Mouse (Mus musculus): ENCODE data around the gene Slc25a36.

The Slc25a36 gene

GRCm38 (mm10) chr9:97110571-97111390, at the start of gene Slc25a36:
Gene Slc25a36 (minus strand): TSS chr9:97111157.
- peak; percentile 90 for DNase-seq (ENCODE audit: extremely low read depth, insufficient read length, low spot score)

GRCm38 (mm10) chr9:97158412-97158811, 47.5 kb upstream of the Slc25a36 start:
- no peak for DNase-seq (ENCODE audit: extremely low read depth, insufficient read length, low spot score)

DNA sequence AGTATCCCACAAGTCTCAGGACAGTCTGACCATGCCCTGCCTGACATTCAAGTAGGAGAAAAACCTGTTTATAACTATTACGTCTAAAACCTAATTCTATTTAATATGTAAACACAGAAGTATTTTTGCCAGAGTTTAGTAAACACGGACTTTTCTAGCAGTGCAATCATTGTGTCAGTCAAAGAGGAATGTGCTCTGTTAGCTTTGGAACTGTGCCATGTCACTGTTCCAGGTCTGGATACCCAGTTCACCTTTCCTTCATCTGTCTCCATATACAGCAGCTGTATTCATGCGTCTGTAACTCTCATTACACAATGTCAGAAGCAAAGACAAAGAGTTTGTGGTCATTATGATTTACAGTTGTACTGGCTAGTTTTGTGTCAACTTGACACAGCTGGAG, 45.0 kb upstream of the Slc25a36 start:
- DNase-seq (ENCODE audit: extremely low read depth, insufficient read length, low spot score): no peak

GRCm38 (mm10) chr9:97154956-97155355, 44.0 kb upstream of the Slc25a36 start:
- no peak for DNase-seq (ENCODE audit: extremely low read depth, insufficient read length, low spot score)

- no peak for DNase-seq (ENCODE audit: extremely low read depth, insufficient read length, low spot score)
These were observed 42.0 kb upstream of the Slc25a36 start for GRCm38 (mm10) chr9:97153006-97153405.

GRCm38 (mm10) chr9:97147270-97147669, 36.3 kb upstream of the Slc25a36 start:
- no peak for DNase-seq (ENCODE audit: extremely low read depth, insufficient read length, low spot score)

GRCm38 (mm10) chr9:97145351-97145750, 34.4 kb upstream of the Slc25a36 start:
- DNase-seq (ENCODE audit: extremely low read depth, insufficient read length, low spot score): no peak

- DNase-seq (ENCODE audit: extremely low read depth, insufficient read length, low spot score): no peak
These were observed 32.5 kb upstream of the Slc25a36 start for GRCm38 (mm10) chr9:97143416-97143815.

DNA sequence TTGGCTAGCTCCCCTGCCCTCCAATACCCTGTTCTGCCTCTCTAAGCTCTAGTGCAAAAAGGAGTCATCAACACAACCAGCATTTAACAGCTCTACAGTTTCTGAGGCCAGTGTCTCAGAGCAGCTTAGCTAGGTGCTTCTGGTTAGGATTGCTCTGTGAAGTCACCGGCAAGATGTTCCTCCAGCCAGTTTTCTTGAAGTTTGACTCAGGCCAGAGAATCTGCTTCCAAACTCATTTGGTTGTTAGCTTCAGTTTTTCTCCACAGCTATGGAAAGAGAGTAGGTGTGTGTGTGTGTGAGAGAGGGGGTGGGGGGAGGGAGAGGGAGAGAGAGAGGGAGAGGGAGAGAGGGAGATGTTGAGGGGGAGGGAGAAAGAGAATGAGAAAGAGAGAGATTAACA, 31.6 kb upstream of the Slc25a36 start:
- no peak for DNase-seq (ENCODE audit: extremely low read depth, insufficient read length, low spot score)

DNA sequence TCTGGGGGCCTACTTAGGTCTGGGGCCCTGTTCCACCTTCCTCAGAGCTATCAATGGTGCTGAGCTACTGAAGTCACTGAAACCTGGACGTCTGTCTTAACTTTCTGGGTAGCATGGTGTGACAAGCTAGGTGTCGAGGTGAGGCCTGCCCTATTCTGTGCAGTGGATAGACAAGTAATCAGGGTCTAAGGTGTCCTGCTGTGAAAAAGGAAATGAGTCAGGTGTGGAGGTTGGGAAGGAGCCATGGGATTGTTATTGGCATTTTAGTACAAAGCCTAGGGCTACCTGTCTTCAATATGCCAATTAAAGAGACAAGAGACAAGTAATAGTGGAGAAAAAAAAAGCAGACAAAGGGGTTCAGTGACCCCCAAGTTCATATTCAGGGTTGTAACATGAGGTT, 30.8 kb upstream of the Slc25a36 start:
- no peak for DNase-seq (ENCODE audit: extremely low read depth, insufficient read length, low spot score)

DNA sequence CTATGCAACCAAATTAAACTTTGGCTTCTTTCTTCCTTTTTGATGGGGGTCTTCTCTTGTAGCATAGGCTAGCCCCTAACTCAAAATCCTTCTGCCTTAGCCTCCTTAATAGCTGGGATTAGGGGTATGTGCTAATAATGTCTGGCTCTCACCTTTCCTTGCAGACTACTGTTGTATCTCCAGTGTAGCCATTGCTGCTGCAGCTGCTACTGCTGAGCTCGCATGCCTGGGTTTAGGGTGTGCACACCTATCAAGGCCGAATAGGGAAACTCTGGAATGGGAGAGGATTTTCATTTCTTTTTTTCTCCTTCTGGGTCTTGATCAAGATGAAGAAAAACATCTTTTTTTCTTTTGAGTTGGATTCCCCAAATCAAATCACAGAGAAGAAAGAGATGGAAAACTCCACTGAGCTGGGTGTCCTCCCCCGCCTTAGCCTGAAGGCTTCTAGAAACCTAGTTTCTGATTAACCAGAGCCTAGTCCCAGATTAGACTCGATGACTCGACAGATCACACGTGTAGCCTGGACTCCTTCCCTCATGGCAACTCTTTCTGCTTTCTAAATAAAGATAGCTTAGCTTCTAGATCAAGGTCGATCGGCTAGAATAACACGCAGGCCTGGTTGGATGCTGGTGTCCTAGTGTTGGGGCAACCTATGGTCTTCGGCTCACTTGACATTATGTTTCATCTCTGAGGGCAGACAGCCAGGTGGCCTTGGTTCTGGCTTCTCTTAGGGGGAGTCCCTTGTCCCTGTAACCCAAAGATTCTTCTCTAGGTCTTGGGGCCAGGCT, 29.4 kb upstream of the Slc25a36 start:
- DNase-seq (ENCODE audit: extremely low read depth, insufficient read length, low spot score): no peak

DNA sequence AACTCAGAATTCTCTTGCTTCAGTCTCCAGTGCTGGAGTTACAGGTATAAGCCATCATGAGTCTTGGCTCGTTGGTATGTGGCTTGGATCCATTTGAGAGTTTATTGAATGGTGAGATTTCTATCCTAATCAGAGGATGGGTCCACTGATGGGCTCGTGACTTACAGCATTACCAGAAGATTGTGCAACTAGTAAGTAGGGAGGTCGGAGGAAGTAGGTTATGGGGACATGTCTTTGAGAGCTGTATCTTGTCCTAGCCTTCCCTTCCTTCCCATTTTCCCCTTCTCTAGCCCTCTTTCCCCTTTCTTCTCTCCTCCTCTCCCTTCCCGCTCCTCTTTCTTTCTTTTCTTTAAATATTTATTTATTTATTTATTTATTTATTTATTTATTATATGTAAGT, 26.7 kb upstream of the Slc25a36 start:
- no peak for DNase-seq (ENCODE audit: extremely low read depth, insufficient read length, low spot score)

GRCm38 (mm10) chr9:97137116-97137515, 26.2 kb upstream of the Slc25a36 start:
- no peak for DNase-seq (ENCODE audit: extremely low read depth, insufficient read length, low spot score)

GRCm38 (mm10) chr9:97135866-97136265, 24.9 kb upstream of the Slc25a36 start:
- DNase-seq (ENCODE audit: extremely low read depth, insufficient read length, low spot score): no peak

- DNase-seq (ENCODE audit: extremely low read depth, insufficient read length, low spot score): no peak
These were observed 22.2 kb upstream of the Slc25a36 start for GRCm38 (mm10) chr9:97133178-97133577.

- DNase-seq (ENCODE audit: extremely low read depth, insufficient read length, low spot score): no peak
These were observed 19.0 kb upstream of the Slc25a36 start for GRCm38 (mm10) chr9:97130001-97130400.

DNA sequence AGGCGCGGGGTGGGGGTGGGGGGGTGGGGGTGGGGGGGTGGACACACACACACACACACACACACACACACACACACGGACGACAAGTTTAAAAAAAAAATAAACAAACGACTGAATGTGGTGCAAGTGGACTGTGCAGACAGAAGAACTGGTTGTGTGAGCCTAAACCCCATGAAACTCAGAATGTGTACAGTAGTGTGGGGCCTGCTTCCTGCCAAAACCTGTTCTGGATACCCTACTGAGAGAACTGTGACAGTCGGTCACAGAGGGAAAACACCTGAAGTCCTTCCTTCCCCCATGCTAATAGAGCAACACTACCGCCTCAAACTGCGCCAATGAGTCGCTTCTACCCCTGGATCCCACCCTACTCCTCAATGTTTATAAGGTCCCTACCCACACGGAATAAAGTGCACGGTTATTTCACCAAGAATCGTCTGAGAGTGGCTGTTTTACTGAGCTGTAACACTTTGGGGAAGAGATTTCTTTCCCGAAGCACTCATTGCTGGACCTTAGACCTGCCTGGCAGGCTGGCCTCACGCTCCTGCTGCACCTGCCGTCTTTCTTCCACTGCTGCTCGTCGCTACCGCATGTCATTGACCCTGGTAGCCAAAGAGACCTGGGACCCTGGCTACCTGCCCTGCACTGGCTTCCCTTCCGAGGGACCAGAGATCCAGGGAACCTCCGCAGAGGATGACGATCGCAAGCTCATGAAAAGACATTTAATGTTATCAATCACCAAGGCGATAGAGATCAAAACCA, 13.2 kb upstream of the Slc25a36 start:
- DNase-seq (ENCODE audit: extremely low read depth, insufficient read length, low spot score): no peak

DNA sequence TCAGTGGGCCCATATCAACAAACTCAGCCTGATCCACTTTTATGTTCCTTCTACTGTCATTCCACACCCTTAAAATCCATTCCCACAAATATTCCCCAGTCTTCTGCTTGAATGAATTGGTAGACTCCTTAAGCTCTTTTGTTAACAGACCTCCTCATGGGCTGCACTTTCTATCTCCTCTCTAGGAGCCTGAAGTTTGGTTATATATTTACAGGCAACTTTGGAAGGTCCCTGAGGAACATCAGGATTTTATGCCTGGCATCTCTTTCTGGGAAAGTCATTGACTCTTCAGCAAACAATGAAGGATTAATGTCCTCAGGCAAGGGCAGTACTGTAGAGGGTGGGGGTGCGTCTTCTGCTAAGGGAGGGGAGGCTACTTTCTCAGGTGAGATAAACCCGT, 10.5 kb upstream of the Slc25a36 start:
- no peak for DNase-seq (ENCODE audit: extremely low read depth, insufficient read length, low spot score)

DNA sequence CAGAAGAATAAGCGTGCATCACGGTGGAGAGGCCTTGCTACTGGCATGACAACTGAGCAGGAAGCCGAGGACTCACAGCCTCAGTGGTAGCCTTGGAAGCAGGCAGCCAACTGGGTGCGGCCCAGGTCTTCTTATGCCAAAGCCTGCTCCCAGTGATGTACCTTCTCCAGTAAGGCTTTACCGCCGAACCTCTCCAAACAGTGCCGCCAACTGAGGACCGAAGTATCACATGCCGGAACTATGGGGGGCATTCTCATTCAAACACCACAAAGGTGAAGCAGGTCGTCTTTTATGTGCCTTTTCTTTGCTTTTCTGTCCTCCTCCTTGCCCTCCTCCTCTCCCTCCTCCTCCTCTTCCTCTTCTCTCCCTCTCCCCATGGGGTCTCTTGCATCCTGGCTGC, 3.3 kb upstream of the Slc25a36 start:
- DNase-seq (ENCODE audit: extremely low read depth, insufficient read length, low spot score): no peak

- DNase-seq (ENCODE audit: extremely low read depth, insufficient read length, low spot score): no peak
These were observed 2.6 kb upstream of the Slc25a36 start for GRCm38 (mm10) chr9:97113555-97113929.

- DNase-seq (ENCODE audit: extremely low read depth, insufficient read length, low spot score): no peak
These were observed 2.0 kb upstream of the Slc25a36 start for GRCm38 (mm10) chr9:97112797-97113554.

Measured in 3134 (cell line).